Mouse (Mus musculus) stomach, embryonic 16.5 days (tissue): ENCODE measurements at regions not wholly inside any gene's neighbourhood (a gene's known extent, or its start where the extent isn't known, plus 50 kb on each side); places are given as distances from the start of the nearest gene placed in this dataset.
"Not testable (repeated sequence)": the region's sequence is repeated elsewhere in the genome, so short reads cannot be mapped to it uniquely, and the experiment has no call there.

Source experiments
- ATAC-seq: fragments of 200-750 bp; cut with Nextera tagmentation; 2 replicates; pipeline ENCODE4 v1.8.0; 2017; ENCODE audit warnings: moderate number of reproducible peaks, moderate TSS enrichment; ENCODE audit not compliant: insufficient read depth, low FRiP score
- H3K27ac ChIP-seq: fragments of 300-500 bp; sonication (generic); 2 replicates; pipeline ENCODE4 v1.5.1; 2014; ENCODE audit warnings: low read length
- H3K27me3 ChIP-seq: fragments of 300-500 bp; sonication (generic); 2 replicates; pipeline ENCODE4 v1.6.1; 2014; ENCODE audit warnings: low read length, control low read depth, mixed read lengths; ENCODE audit not compliant: control insufficient read depth, insufficient read depth
- H3K36me3 ChIP-seq: fragments of 300-500 bp; sonication (generic); 2 replicates; pipeline ENCODE4 v1.6.1; 2014; ENCODE audit warnings: low read length; ENCODE audit not compliant: control insufficient read depth, insufficient read depth
- H3K4me1 ChIP-seq: fragments of 300-500 bp; sonication (generic); 2 replicates; pipeline ENCODE4 v1.6.1; 2014; ENCODE audit warnings: low read length, control low read depth, mixed read lengths; ENCODE audit not compliant: control insufficient read depth, insufficient read depth
- H3K4me2 ChIP-seq: fragments of 300-500 bp; sonication (generic); 2 replicates; pipeline ENCODE4 v1.6.1; 2014; ENCODE audit warnings: low read depth, low read length, mixed read lengths
- H3K4me3 ChIP-seq: fragments of 300-500 bp; sonication (generic); replicated peaks from 2 replicates; pipeline ENCODE4 v1.5.1; 2014; ENCODE audit warnings: mild to moderate bottlenecking, low read length
- H3K9ac ChIP-seq: fragments of 300-500 bp; sonication (generic); 2 replicates; pipeline ENCODE4 v1.6.1; 2014; ENCODE audit warnings: low read length
- H3K9me3 ChIP-seq: fragments of 300-500 bp; sonication (generic); replicated peaks from 2 replicates; pipeline ENCODE4 v1.6.1; 2016; ENCODE audit warnings: low read length, control low read depth; ENCODE audit not compliant: control insufficient read depth
- WGBS: fragments of 180-500 bp; shearing (Covaris S2); extraction: QIAGEN DNeasy Blood & Tissue Kit; methylation state at CpG from one replicate; pipeline ENCODE4 v1.1.7; 2014; 5-methylcytosine and 5-hydroxymethylcytosine counted together

DNA sequence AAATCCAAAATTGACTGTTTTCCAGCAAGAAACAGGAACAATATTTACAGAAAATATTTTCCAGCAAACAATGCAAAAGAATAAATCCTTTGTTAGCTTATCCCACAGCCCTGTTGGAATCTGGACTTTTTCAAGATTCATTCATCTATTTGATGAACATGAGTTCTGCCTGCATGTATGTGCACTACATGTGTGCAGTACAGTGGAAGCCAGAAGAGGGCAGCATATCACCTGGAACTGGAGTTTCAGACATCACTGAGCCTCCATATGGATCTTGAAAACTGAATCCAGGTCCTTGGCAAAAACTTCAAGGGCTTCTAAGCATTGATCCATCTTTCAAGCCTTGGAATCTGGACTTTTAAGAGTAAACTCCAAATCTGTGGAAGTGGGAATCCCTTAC, 286.9 kb upstream of the Irx1 start:
- Histone ChIP-seq H3K36me3 (no peaks in the 10 kb centered on the region), H3K4me2 (no peak overlapping the region), H3K4me1 (no peaks in the 10 kb centered on the region), H3K27ac (no peak overlapping the region), H3K9me3 (peaks cover 4% of the 10 kb centered on the region; the same call in 1 of the 2 replicates), H3K4me3 (no peak overlapping the region), H3K9ac (no peak overlapping the region), H3K27me3 (no peaks in the 10 kb centered on the region)
- ATAC-seq = no peak

DNA sequence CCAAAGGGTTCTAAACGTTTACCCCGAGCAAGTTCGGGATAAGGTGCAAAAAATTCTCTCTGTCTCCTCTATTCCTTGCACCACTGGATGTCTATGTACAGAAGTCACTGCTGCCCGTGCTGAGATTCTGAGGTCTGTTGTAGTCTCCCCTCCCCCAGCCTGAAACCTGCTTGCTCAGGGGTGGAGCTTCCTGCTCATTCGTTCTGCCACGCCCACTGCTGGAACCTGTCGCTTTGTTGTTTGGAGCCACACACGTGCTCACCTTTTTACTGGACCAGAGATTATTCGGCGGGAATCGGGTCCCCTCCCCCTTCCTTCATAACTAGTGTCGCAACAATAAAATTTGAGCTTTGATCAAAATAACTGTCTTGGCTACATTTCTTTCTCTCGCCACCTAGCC, 289.7 kb upstream of the Irx1 start:
- H3K9ac ChIP-seq, H3K9me3 ChIP-seq, H3K4me1 ChIP-seq, H3K27ac ChIP-seq, H3K27me3 ChIP-seq, H3K4me3 ChIP-seq, ATAC-seq, H3K36me3 ChIP-seq, H3K4me2 ChIP-seq: not testable (repeated sequence)
- WGBS = 47% methylated on average over 13 of the region's 13 CpGs

DNA sequence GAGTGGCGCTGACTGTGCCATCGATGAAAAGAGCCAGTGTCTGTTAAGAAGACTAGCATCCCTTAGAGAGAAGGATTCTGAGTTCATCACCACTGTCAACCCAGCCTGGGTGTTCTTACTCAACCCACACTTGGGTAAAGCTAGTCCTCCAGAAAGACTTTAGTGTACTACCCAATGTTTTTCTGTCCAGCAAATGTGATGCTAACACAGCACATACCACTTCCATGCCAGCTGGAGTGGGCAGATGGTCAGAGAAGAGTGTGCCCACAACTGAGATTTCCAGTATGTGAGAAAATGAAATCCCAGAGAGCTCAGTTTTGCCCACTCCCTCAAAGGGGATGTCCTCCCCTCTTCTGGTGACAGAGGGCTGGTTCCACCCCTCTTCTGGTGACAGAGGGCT, 295.3 kb upstream of the Irx1 start:
- Histone ChIP-seq H3K9ac (no peak overlapping the region), H3K4me2 (no peak overlapping the region), H3K36me3 (no peaks in the 10 kb centered on the region), H3K4me3 (no peak overlapping the region), H3K27ac (no peak overlapping the region), H3K9me3 (no peaks in the 10 kb centered on the region), H3K4me1 (no peaks in the 10 kb centered on the region), H3K27me3 (no peaks in the 10 kb centered on the region)
- WGBS = 89% methylated on average over 2 of the region's 2 CpGs
- no peak for ATAC-seq

DNA sequence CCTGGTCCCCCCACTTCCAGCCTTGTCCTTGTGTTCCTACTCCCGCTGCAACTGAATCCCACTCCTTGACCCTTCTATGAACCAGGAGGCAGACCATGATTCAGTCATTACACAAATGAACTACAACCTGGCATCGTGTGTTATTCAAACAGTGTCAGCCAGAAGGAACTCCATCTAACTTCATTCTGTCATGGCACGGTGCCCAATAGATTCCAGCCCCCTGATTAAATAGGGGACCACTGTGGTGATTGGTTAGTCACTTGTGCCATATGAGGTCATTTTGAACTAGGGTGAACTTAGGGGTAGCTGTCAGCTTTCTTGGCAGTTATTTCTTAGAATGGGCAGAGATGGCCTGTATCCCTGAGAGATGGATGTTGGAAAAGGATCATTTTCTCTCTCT, 300.9 kb upstream of the Irx1 start:
- H3K4me1 ChIP-seq = no peaks in the 10 kb centered on the region
- no peak overlapping the region for H3K4me3 ChIP-seq
- WGBS = 38% methylated on average over 3 of the region's 3 CpGs
- H3K27me3 ChIP-seq = no peaks in the 10 kb centered on the region
- H3K36me3 ChIP-seq = no peaks in the 10 kb centered on the region
- no peaks in the 10 kb centered on the region for H3K9me3 ChIP-seq
- no peak for ATAC-seq
- H3K9ac ChIP-seq = no peak overlapping the region
- H3K4me2 ChIP-seq = no peak overlapping the region
- H3K27ac ChIP-seq = no peak overlapping the region

DNA sequence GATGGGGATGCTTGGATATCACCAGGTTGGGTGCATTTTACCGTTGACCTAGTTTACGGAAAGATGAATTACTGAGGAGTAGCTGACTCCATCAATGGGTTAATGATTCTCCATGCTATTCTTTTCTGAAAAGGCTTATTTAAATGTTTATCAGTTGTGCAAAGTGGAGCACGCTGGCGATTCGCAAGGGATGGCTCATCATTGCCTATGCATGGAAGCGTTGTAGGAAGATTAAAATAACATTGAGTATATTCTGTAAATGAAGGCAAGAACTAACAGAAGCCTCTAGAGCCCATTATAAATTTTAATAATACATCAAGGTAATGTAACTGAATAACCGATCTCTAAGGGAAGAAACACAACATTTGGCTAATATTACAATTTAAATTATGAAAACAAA, 301.6 kb upstream of the Irx1 start:
- Histone ChIP-seq H3K4me3 (no peak overlapping the region), H3K9me3 (no peaks in the 10 kb centered on the region), H3K27me3 (no peaks in the 10 kb centered on the region), H3K27ac (no peak overlapping the region), H3K4me2 (no peak overlapping the region), H3K4me1 (no peaks in the 10 kb centered on the region), H3K9ac (no peak overlapping the region), H3K36me3 (no peaks in the 10 kb centered on the region)
- no peak for ATAC-seq
- 72% methylated on average over 7 of the region's 7 CpGs for WGBS

DNA sequence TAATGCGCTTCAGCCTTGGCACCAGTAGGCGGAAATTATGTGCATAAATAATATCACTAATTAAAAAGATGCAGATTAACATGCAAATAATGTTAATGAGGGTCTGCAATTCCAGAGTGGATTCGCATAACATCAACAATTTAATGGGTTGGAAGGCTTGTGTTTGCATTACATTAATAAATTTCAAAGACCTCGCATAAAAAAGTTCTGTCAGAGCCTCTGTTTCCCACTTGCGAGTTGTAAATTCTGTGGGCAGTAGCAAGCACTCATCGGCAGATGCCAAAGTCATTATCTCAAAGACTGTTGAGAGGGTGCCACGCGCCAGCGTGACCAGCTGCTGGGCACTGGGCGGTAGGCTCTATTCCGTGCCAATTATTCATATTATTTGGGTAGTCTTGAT, 302.1 kb upstream of the Irx1 start:
- 92% methylated on average over 11 of the region's 11 CpGs for WGBS

DNA sequence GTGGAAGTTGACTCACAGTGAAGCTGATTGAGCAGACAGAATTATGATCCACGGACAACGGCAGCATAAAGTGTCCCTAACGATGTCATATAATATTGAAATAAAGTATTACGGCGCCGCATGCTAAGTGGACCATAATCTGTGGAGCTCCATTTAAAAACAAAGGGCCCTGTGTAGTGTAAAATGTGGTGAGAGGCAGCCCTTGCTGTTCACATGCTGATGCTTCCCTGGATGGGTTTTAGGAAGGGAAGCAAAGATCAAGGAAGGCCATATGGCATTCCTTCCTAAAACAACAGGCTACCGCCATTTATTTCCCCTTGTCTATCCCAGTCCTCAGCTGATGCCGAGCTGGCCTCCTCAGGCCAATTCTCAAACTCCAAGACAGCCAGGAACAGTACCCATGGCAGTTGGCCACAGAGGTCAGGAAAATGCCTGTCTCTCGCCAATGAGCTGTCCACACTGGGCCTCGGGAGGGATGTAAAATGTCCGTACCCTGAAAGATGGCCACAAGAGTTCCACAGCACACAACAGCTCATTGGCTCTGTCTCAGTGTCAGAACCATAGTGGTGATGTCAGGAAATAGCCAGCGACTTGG, 302.7 kb upstream of the Irx1 start:
- Histone ChIP-seq H3K4me1 (no peaks in the 10 kb centered on the region), H3K4me2 (no peak overlapping the region), H3K4me3 (no peak overlapping the region), H3K27me3 (no peaks in the 10 kb centered on the region), H3K36me3 (no peaks in the 10 kb centered on the region), H3K27ac (no peak overlapping the region), H3K9ac (no peak overlapping the region), H3K9me3 (no peaks in the 10 kb centered on the region)
- 79% methylated on average over 12 of the region's 12 CpGs for WGBS
- ATAC-seq = no peak

More for the DNA sequence above, 302.1 kb upstream of the Irx1 start:
- Histone ChIP-seq H3K27me3 (no peaks in the 10 kb centered on the region), H3K9ac (no peak overlapping the region), H3K4me3 (no peak overlapping the region), H3K27ac (no peak overlapping the region), H3K36me3 (no peaks in the 10 kb centered on the region), H3K4me2 (no peak overlapping the region), H3K9me3 (no peaks in the 10 kb centered on the region), H3K4me1 (no peaks in the 10 kb centered on the region)
- ATAC-seq = no peak

DNA sequence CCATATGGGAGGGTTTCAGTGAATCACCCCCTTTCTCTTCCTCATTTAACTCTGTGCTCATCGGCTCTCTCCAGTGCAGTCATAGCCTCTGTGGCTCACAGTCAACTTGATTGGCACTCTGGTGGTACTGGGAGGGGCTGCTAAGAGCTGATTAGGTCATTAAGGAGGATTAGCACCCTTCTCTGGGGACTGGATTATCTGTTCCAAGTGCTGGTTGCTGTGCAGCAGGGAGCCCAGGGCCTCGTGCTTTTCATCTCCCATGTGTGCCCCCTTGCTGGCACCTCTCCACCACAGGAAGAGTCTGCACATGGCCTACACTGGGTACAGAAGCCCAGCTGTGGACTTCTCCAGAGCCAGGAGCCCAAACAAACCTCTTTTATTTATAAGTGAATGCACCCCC, 316.8 kb upstream of the Irx1 start:
- no peaks in the 10 kb centered on the region for H3K27me3 ChIP-seq
- ATAC-seq = no peak
- H3K9me3 ChIP-seq = no peaks in the 10 kb centered on the region
- H3K9ac ChIP-seq = no peak overlapping the region
- no peak overlapping the region for H3K27ac ChIP-seq
- no peaks in the 10 kb centered on the region for H3K36me3 ChIP-seq
- no peaks in the 10 kb centered on the region for H3K4me1 ChIP-seq
- WGBS = 56% methylated on average over 2 of the region's 2 CpGs
- no peak overlapping the region for H3K4me3 ChIP-seq
- no peak overlapping the region for H3K4me2 ChIP-seq

DNA sequence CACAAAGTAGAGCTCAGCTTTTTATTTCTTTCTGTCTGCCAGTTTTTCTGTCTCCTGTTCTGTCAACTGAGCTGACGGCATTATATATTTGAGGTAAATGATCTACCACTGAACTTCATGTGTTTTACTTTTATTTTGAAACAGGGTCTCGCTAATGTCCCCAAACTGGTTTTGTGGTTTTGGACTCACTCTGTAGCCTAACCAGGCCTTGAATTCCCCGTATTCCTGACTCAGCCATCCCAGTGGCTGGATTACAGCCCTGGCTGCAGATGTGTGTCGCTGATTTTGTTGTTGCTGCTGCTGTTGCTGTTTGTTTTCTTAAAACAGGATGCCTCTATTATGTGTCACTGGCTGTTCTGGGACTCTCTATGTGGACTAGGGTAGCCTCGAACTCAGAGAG, 317.3 kb upstream of the Irx1 start:
- H3K27ac ChIP-seq = no peak overlapping the region
- no peak overlapping the region for H3K4me3 ChIP-seq
- no peaks in the 10 kb centered on the region for H3K9me3 ChIP-seq
- H3K27me3 ChIP-seq = no peaks in the 10 kb centered on the region
- no peaks in the 10 kb centered on the region for H3K36me3 ChIP-seq
- H3K4me1 ChIP-seq = no peaks in the 10 kb centered on the region
- no peak overlapping the region for H3K4me2 ChIP-seq
- 82% methylated on average over 5 of the region's 5 CpGs for WGBS
- no peak for ATAC-seq
- no peak overlapping the region for H3K9ac ChIP-seq

DNA sequence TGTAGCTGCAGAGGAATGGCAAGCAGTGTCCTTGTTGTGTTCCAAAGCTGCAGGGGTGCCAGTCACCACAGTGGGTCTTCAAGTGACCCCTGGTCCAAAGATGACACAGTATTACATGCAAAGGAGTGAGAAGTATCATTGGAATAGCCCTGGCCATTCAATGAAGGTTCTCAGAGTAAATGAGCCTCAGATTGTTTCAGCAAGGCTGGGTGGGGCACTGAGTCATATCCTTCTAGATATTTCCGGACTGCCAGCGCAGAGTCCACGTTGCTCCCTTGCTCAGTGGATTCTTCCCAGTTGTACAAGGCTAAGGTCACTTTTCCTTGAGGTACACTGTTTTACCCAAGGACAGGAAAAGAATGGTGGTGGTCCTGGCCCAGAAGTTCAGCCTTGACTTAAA, 319.2 kb upstream of the Irx1 start:
- Histone ChIP-seq H3K4me2 (no peak overlapping the region), H3K4me1 (no peaks in the 10 kb centered on the region), H3K36me3 (no peaks in the 10 kb centered on the region), H3K9me3 (0 out of 2 replicates have a peak, but pooled peaks cover 4% of the 10 kb centered on the region), H3K9ac (no peak overlapping the region), H3K27me3 (no peaks in the 10 kb centered on the region), H3K27ac (no peak overlapping the region), H3K4me3 (no peak overlapping the region)
- ATAC-seq = no peak
- WGBS = 80% methylated on average over 3 of the region's 3 CpGs
